Mouse (Mus musculus): ENCODE data around the gene Trim72. TPM values are rescaled to one million over a fixed set of nuclear protein-coding genes. Genes with fewer than 3 reads are reported as not detected.
"Not testable (repeated sequence)": the region's sequence is repeated elsewhere in the genome, so short reads cannot be mapped to it uniquely, and the experiment has no call there.

Gene Trim72
- polyA plus RNA-seq, 1 experiment from 2014 or later = not detected

DNA sequence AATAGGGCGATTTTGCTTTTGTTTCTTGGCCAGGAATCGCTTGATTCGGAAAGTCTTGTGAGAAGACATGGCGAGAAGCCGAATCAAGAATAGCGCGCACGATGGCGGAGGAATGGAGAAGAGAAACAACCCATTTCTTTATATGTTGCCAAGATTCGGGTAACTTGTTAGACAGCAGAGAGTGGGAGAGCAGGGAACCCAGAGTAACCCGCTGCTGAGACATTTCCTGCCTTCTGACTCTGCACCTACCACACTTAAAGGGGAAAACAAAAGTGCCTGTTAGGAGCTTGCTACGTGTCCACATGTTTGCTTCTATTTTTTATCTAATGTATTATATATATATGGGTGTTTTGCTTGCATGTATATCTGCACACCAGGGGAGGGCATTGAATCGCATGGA lies 9.4 kb downstream of the Trim72 start:
- H3K9me3 ChIP-seq = no peaks in the 10 kb centered on the region
- 95% methylated on average over 13 of the region's 13 CpGs for WGBS
- no peaks in the 10 kb centered on the region for H3K4me1 ChIP-seq (replicated peaks)
- no peaks in the 10 kb centered on the region for H3K27me3 ChIP-seq
- H3K4me2 ChIP-seq = no peak overlapping the region
- no peak for ATAC-seq (ENCODE audit: low read depth)
- no peak overlapping the region for H3K9ac ChIP-seq
- H3K27ac ChIP-seq (replicated peaks) = no peak overlapping the region
- no peaks in the 10 kb centered on the region for H3K36me3 ChIP-seq
- no peak overlapping the region for H3K4me3 ChIP-seq

- H3K9ac ChIP-seq; H3K4me2 ChIP-seq; ATAC-seq (ENCODE audit: low read depth): not testable (repeated sequence)
Observed at GRCm38 (mm10) chr7:128016134-128016533, 12.4 kb downstream of the Trim72 start.

GRCm38 (mm10) chr7:128016650-128017049 lies 12.9 kb downstream of the Trim72 start:
- Histone ChIP-seq H3K36me3 (no peaks in the 10 kb centered on the region), H3K9ac (no peak overlapping the region), H3K4me1 (replicated peaks) (no peaks in the 10 kb centered on the region), H3K4me2 (no peak overlapping the region), H3K9me3 (no peaks in the 10 kb centered on the region), H3K27ac (replicated peaks) (no peak overlapping the region), H3K27me3 (no peaks in the 10 kb centered on the region), H3K4me3 (no peak overlapping the region)
- ATAC-seq (ENCODE audit: low read depth) = no peak
- WGBS = 89% methylated on average over 6 of the region's 6 CpGs

More at GRCm38 (mm10) chr7:128016134-128016533, 12.4 kb downstream of the Trim72 start:
- not testable (repeated sequence) for H3K4me1 ChIP-seq (replicated peaks); H3K9me3 ChIP-seq; H3K36me3 ChIP-seq; H3K27ac ChIP-seq (replicated peaks); H3K27me3 ChIP-seq; H3K4me3 ChIP-seq
- WGBS = 86% methylated on average over 5 of the region's 5 CpGs

- WGBS = 91% methylated on average over 3 of the region's 3 CpGs
- no peak overlapping the region for H3K4me3 ChIP-seq
- no peak overlapping the region for H3K4me2 ChIP-seq
- H3K36me3 ChIP-seq = no peaks in the 10 kb centered on the region
- H3K27ac ChIP-seq (replicated peaks) = no peak overlapping the region
- H3K27me3 ChIP-seq = no peaks in the 10 kb centered on the region
- no peak for ATAC-seq (ENCODE audit: low read depth)
- no peaks in the 10 kb centered on the region for H3K4me1 ChIP-seq (replicated peaks)
- no peak overlapping the region for H3K9ac ChIP-seq
- no peaks in the 10 kb centered on the region for H3K9me3 ChIP-seq
Observed at GRCm38 (mm10) chr7:128018275-128018674, 14.5 kb downstream of the Trim72 start.

DNA sequence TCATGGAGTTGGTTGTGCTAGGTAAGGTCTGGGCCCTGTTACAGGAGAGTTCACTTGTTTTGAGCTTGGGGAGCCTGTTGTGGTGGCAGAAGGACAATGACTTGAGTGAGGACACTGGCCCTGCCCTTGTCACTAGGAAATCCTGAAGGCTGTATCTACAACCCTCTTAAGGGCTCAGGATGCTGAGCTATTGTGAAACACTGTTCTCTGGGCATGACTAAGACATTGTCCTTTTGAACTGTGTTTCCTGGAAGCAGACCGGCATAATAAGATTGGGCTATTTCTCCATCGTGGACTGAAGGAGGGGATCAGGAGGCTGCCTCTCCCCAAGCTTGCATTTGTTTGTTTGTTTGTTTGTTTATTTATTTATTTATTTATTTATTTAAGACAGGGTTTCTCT lies 15.4 kb downstream of the Trim72 start:
- Histone ChIP-seq H3K36me3 (no peaks in the 10 kb centered on the region), H3K4me1 (replicated peaks) (no peaks in the 10 kb centered on the region), H3K9me3 (no peaks in the 10 kb centered on the region), H3K4me3 (no peak overlapping the region), H3K4me2 (no peak overlapping the region), H3K27ac (replicated peaks) (no peak overlapping the region), H3K9ac (no peak overlapping the region), H3K27me3 (no peaks in the 10 kb centered on the region)
- WGBS = 90% methylated on average over 2 of the region's 2 CpGs
- ATAC-seq (ENCODE audit: low read depth) = no peak

- H3K4me3 ChIP-seq = no peak overlapping the region
- H3K4me1 ChIP-seq (replicated peaks) = no peaks in the 10 kb centered on the region
- no peak for ATAC-seq (ENCODE audit: low read depth)
- no peaks in the 10 kb centered on the region for H3K27me3 ChIP-seq
- H3K9ac ChIP-seq = no peak overlapping the region
- H3K27ac ChIP-seq (replicated peaks) = no peak overlapping the region
- no peaks in the 10 kb centered on the region for H3K36me3 ChIP-seq
- no peak overlapping the region for H3K4me2 ChIP-seq
- no peaks in the 10 kb centered on the region for H3K9me3 ChIP-seq
- WGBS = 57% methylated on average over 8 of the region's 8 CpGs
Observed at GRCm38 (mm10) chr7:128022974-128023373, 19.2 kb downstream of the Trim72 start.

DNA sequence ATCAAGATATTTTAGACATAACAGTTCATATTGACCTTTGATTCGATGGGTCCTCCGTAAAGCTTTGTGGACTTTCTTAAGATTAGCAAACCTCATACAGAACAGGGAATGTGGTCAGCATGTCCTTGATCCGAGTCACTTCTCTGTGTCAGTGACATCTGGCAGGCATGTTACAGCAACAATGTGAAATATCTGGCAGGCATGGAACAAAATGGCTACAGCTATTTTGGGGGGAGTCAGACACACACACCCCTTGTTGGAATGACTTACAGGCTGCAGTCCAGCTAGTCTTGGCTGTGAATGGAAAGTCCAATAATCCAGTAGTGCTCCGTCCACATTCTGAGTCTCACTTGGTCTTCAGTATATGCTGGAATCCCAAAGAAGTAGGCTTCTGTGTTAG lies 19.8 kb downstream of the Trim72 start:
- no peak overlapping the region for H3K4me3 ChIP-seq
- H3K36me3 ChIP-seq = no peaks in the 10 kb centered on the region
- H3K4me1 ChIP-seq (replicated peaks) = no peaks in the 10 kb centered on the region
- no peaks in the 10 kb centered on the region for H3K9me3 ChIP-seq
- ATAC-seq (ENCODE audit: low read depth) = no peak
- no peaks in the 10 kb centered on the region for H3K27me3 ChIP-seq
- H3K27ac ChIP-seq (replicated peaks) = no peak overlapping the region
- H3K4me2 ChIP-seq = no peak overlapping the region
- H3K9ac ChIP-seq = no peak overlapping the region
- 93% methylated on average over 4 of the region's 4 CpGs for WGBS

DNA sequence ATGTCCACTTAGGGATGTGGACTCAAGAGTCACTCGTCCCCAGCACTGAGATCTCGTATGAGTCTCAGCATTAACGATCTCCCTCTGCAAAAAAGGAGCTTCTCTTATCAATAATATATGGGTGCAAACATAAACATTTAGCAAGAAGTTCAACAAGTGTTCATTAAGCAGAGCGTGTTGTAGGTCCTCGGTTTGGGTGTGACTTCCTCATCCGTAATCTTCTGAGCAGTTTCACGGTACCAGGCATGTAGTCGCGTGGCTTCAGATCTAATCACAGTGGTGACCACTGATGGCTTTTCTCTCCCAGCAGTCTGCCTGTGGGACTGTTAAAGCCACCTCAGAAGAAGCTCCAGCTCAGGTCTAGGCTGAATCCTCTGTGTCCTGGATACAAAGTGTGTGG lies 20.6 kb downstream of the Trim72 start:
- 97% methylated on average over 9 of the region's 9 CpGs for WGBS
- no peak overlapping the region for H3K9ac ChIP-seq
- H3K36me3 ChIP-seq = no peaks in the 10 kb centered on the region
- no peaks in the 10 kb centered on the region for H3K9me3 ChIP-seq
- no peak overlapping the region for H3K4me2 ChIP-seq
- no peak for ATAC-seq (ENCODE audit: low read depth)
- H3K27ac ChIP-seq (replicated peaks) = no peak overlapping the region
- H3K4me3 ChIP-seq = no peak overlapping the region
- no peaks in the 10 kb centered on the region for H3K27me3 ChIP-seq
- H3K4me1 ChIP-seq (replicated peaks) = no peaks in the 10 kb centered on the region

DNA sequence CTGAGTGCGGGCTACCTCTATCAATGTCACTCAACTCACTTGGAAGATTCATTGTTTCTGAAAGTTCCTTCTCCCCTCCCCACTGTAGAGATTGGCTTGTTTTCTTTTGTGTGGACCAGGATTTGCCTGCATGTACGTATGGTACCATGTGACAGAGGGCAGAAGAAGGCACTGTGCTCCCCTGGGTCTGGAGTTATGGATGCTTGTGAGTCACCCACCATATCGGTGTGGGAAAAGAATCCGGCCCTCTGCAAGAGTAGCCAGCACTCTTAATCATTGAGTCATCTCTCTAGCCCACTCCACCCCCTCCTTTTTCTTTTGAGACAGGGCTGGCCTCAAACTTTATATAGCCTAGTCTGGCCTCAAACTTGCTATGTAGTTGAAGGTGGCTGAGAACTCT lies 21.2 kb downstream of the Trim72 start:
- H3K4me3 ChIP-seq = no peak overlapping the region
- WGBS = 84% methylated on average over 4 of the region's 4 CpGs
- H3K9ac ChIP-seq = no peak overlapping the region
- H3K36me3 ChIP-seq = no peaks in the 10 kb centered on the region
- H3K27me3 ChIP-seq = no peaks in the 10 kb centered on the region
- H3K4me2 ChIP-seq = no peak overlapping the region
- no peak overlapping the region for H3K27ac ChIP-seq (replicated peaks)
- H3K4me1 ChIP-seq (replicated peaks) = no peaks in the 10 kb centered on the region
- ATAC-seq (ENCODE audit: low read depth) = no peak
- no peaks in the 10 kb centered on the region for H3K9me3 ChIP-seq

DNA sequence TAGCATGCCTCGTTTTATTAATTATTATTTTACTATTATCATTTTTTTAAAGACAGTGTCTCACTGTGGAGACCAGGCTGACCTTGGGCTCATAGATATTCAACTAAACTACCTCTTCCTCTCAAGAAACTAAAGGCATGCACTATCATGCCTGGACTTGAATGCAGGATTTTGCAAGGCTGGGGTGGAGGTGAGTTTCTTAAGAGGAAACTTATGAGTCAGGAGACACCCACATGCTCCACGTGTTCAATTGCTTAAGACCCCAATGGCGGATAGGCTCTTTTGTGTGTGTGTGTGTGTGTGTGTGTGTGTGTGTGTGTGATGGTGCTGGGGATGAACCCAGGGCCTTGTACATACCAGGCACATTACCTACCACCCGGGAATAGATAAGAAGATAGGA lies 21.6 kb downstream of the Trim72 start:
- Histone ChIP-seq H3K4me2 (no peak overlapping the region), H3K4me3 (no peak overlapping the region), H3K27ac (replicated peaks) (no peak overlapping the region), H3K36me3 (no peaks in the 10 kb centered on the region), H3K27me3 (no peaks in the 10 kb centered on the region), H3K9me3 (no peaks in the 10 kb centered on the region), H3K9ac (no peak overlapping the region), H3K4me1 (replicated peaks) (no peaks in the 10 kb centered on the region)
- 82% methylated on average over 4 of the region's 4 CpGs for WGBS
- ATAC-seq (ENCODE audit: low read depth) = no peak

- WGBS = 40% methylated on average over 9 of the region's 9 CpGs
- peak; percentile 63; the same call in 1 of the 2 replicates for ATAC-seq (ENCODE audit: low read depth)
Observed at GRCm38 (mm10) chr7:128031403-128031976, 27.7 kb downstream of the Trim72 start.

GRCm38 (mm10) chr7:128032290-128032988 lies 28.7 kb downstream of the Trim72 start:
- Histone ChIP-seq H3K36me3 (no peaks in the 10 kb centered on the region), H3K4me1 (replicated peaks) (no peaks in the 10 kb centered on the region), H3K4me3 (no peak overlapping the region), H3K9me3 (no peaks in the 10 kb centered on the region), H3K27ac (replicated peaks) (no peak overlapping the region), H3K4me2 (no peak overlapping the region), H3K9ac (no peak overlapping the region), H3K27me3 (no peaks in the 10 kb centered on the region)
- 89% methylated on average over 5 of the region's 5 CpGs for WGBS
- no peak for ATAC-seq (ENCODE audit: low read depth)

More at GRCm38 (mm10) chr7:128031403-128031976, 27.7 kb downstream of the Trim72 start:
- no peaks in the 10 kb centered on the region for H3K9me3 ChIP-seq
- H3K27me3 ChIP-seq = no peaks in the 10 kb centered on the region
- no peaks in the 10 kb centered on the region for H3K36me3 ChIP-seq
- no peak overlapping the region for H3K4me3 ChIP-seq
- no peak overlapping the region for H3K4me2 ChIP-seq
- H3K9ac ChIP-seq = no peak overlapping the region
- no peaks in the 10 kb centered on the region for H3K4me1 ChIP-seq (replicated peaks)
- H3K27ac ChIP-seq (replicated peaks) = no peak overlapping the region

GRCm38 (mm10) chr7:128032989-128033293 lies 29.2 kb downstream of the Trim72 start:
- no peak overlapping the region for H3K9ac ChIP-seq
- no peaks in the 10 kb centered on the region for H3K36me3 ChIP-seq
- no peak overlapping the region for H3K4me3 ChIP-seq
- H3K4me1 ChIP-seq (replicated peaks) = no peaks in the 10 kb centered on the region
- no peak for ATAC-seq (ENCODE audit: low read depth)
- no peak overlapping the region for H3K27ac ChIP-seq (replicated peaks)
- 94% methylated on average over 3 of the region's 3 CpGs for WGBS
- no peaks in the 10 kb centered on the region for H3K27me3 ChIP-seq
- H3K9me3 ChIP-seq = no peaks in the 10 kb centered on the region
- no peak overlapping the region for H3K4me2 ChIP-seq
